Mouse (Mus musculus): Measurements from ENCODE around the gene Cacfd1.

The Cacfd1 gene

DNA sequence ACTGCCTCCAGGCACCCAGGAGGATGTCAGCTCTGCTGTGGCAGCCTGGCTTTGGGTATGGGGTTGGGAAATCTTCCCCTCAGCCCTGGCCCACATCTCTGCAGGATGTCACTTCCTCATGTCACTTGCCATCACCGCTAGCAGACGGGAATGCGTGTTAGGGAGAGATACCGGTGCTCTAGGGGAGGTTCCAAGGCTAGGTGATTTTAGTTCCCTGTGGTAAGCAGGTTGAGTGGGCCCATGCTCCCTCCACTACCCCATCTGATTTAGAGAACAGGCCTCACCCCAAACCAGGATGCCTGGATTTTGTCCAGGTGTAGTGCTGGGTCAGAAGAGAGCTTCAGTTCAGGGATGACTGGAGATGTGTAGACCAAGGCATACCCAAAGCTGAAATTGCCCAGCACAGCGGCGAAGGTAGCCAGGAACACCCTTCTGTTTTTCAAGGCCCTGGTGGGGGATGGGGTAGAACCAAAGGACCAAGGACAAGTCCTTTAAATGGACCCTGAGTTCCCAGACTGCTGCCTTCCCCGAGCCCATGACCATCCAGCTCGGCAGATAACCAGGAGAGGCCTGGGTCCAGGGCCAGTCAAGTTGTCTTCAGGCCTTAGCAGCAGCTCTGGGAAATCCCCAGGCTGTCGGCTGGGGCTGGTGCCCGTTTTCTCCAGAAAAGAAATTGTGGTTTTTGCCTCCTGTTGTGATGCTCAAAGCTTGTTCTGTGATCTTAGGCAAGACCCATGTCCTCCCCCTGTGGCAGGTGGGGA lies 17.3 kb downstream of the Cacfd1 start:
- in situ Hi-C loops (cut with MboI, MseI) = no loop called here

DNA sequence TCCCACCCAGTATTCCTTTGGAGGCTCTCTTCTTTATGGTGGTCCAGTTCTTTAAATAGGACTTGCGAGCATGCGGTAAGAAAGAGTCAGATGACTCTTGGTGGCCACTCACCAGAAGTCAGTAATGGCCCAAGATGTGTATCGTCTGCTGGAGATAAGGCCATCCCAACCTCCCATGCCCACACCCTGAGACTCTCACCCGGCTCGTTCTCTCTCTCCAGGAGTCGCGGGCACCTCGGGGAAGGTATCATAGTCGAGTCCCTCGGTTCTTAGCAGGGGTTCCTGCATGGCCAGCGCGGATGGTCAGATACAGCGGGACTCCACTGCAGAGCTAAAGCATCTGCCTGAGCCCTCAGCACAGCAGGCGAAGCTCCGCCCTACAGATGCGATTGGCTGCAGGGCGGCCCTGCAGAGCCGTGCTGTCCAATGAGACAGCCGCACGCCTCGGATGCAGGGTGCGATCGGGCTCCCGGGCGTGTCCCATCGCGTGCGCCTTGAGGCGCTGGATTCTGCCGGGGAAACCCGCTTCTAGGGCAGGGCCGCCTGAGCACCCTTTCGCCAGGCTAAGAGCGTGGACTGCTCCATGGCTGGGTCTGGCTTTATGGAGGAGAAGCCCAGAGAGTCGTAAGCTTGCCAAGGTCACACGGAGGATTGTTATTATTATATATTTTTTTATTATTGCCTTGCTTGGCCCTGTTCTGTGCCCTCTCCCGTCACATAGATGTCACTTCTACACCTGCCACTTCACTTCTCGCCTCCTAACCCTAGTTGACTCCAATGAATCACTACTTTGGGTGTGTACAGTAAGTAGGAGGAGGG lies 18.1 kb downstream of the Cacfd1 start, which contains the start of gene Slc2a6:
Gene Slc2a6, minus strand, starts transcription at position 381 of the 819 bp plus-strand sequence.
- in situ Hi-C loops (cut with MboI, MseI) = no loop called here

DNA sequence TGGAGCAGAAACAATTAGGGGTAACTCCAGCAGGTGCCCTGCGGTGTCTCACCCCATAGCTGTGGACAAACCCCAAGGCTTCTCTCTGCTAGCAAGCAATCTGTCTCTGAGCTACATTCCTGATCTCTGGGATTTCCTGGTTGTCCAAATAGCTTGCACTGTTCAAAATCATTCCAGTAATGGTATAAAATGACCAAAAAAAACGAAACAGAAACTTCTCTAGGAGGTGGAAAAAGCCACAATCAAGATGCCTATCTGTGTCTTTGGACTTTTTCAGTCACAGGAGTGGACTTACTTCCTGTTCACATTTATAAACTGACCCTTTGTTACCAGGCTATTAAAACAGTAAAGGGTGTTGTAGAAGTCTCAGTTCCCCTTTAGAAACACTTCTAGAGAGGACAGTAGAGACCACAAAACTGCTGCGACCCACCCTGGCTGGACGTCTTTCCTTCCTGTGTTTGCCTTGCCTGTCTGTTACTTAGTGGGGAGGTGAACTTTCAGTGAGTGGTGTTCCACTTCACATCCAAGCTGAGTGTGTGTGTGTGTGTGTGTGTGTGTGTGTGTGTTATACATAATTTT lies 18.8 kb downstream of the Cacfd1 start:
- in situ Hi-C loops (cut with MboI, MseI) = no loop called here

DNA sequence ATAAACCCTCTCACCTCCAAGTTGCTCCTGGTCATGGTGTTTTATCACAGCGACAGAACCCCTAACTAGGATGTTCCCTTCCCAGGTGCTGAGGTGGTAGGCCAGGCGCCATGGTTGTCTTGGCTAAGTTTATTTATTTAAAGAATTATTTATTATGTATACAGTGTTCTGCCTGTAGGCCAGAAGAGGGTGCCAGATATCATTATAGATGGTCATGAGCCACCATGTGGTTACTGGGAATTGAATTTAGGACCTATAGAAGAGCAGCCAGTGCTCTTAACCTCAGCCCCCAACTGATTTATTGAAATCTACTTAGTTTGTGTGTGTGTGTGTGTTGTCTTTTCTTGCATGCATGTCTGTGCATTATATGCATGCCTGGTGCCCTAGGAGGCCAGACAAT lies 22.6 kb downstream of the Cacfd1 start:
- in situ Hi-C loops (cut with MboI, MseI) = loop anchor here (10.0 kb wide), 1 partner anchor 388 kb away; no protein-coding TSS in a partner anchor

DNA sequence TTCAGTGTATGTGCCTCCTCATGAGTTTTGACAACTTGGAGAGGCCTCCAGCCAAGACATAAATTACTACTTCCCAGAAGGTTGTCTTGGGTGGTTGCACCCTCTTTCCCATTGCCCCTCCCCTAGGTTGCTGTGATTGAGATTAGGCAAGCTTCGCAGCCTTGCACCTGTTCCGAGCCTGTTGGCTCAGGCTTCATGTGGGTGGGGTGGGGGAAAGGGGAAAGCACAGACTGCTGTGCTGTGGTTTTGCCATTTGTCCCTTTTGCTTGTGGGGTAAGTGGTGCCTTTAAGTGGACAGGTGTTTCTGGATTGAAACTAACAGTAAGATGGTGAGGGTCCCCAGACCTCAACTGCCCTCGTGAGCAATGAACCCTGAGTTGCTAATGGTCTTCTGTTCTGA lies 26.3 kb downstream of the Cacfd1 start:
- in situ Hi-C loops (cut with MboI, MseI) = loop anchor here (10.0 kb wide), 1 partner anchor 391 kb away; no protein-coding TSS in a partner anchor

DNA sequence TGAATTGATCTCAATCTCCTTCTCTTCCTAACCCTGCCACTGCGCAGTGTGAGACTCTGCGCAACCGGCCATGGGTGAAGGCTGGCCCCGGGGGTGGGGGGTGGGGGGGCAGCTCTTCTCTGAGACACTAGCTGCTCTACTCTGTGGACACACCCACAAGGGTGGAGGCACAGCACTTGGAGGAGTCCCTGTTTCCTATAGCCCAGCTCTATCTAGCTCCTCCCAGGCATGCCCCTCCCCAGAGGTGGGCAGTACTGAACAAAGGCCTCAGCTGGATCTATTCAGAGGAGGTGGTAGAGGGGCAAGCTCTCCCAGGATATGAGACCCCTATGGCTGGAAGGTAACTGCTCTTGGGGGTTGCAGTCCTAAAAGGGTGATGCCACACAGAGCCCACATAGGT lies 27.3 kb downstream of the Cacfd1 start:
- in situ Hi-C loops (cut with MboI, MseI) = loop anchor here (10.0 kb wide), 1 partner anchor 392 kb away; no protein-coding TSS in a partner anchor

DNA sequence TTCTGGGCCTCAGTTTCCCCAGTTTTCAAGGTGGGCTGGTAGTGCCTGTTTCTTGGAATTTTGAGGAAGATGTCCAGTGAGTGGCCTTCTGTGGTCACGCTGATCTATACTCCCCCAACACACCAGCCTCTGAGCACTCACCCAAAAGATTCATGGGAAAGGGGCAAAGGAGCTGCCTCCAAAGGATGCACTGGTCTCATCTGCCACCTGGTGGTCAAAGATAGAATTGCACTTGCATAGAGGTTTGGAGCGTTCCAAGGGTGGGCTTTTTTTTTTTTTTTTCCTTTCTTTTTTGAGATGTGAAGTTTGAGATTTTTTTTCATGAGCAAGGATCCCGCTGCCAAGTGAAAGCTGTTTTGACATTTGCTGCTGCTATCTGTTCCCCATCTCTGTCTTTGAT lies 28.9 kb downstream of the Cacfd1 start:
- in situ Hi-C loops (cut with MboI, MseI) = loop anchor here (10.0 kb wide), 1 partner anchor 394 kb away; no protein-coding TSS in a partner anchor

DNA sequence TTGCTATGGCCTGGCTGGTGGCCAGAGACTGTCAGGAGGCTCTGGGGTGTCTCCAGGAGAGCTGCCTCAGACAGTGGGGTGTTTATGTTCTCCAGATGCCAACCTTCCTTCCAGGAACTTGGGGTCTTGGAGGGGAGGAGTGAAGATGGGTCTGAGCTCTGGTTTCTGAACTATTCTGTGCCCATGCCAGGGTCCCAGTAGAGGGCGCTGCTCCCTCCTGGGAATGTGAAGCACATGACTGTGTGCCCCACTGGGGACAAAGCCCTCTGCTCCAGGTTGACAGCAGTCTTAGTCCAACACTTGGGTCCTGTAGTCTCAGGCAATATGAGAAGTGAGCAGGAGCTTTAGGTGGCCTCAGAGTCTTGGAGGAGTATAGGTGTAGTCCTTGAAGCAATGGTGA lies 29.6 kb downstream of the Cacfd1 start:
- in situ Hi-C loops (cut with MboI, MseI) = loop anchor here (10.0 kb wide), 1 partner anchor 394 kb away; no protein-coding TSS in a partner anchor

DNA sequence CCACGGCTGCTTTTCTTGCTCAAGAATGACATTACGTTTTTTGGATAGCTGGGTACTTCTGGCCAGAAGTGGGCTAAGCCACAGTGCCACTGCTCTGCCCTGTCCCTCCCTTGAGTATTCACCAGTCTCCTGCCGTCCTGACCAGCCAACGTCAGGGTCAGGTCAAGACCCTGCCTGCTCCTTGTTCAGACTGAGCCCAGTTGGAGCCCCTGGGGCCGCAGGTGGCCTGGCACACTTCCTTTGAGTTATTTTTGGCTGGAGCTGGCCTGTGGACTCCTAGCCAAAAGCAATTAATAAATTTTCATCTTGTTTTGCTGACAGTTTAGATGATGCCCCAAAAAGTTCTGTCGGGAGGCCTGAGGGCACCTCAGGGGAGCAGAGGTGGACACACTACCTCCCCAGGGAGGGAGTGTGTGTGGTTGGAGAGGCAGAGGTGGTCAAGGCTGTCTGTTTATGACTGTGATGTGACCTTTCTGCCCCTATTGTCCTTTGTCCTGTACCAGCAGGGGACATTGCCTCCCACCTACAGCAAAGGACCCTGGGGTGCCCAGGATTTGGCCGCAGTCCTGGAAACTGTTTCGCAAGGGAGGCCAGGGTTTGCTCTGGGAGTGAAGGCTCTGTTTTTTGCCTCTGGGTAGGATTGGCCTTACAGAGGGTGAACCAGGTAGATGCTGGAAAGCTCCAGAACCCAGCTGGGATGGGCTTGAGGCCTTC lies 32.6 kb downstream of the Cacfd1 start:
- in situ Hi-C loops (cut with MboI, MseI) = loop anchor here (5.0 kb wide), 1 partner anchor 195 kb away; no protein-coding TSS in a partner anchor

DNA sequence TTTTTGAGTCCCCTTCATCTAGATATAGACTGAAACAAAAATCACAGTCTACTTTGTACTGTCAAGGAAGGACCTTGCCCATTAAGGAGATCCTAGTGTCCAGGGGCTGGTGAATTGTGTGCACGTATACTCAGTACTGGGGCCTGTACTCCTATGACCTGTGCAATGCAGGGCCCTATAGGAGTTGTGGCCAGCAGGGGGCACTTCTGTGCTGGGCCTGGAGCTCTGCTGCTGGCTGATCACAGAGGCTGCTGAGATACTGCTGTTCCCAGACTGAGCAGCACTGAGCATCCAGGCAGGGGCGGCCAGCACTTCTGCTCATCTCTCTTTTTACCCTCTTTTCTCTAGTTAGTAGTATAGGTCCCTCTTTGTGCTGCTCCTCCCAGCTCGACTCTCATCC lies 33.7 kb downstream of the Cacfd1 start:
- in situ Hi-C loops (cut with MboI, MseI) = loop anchor here (5.0 kb wide), 1 partner anchor 194 kb away; no protein-coding TSS in a partner anchor

DNA sequence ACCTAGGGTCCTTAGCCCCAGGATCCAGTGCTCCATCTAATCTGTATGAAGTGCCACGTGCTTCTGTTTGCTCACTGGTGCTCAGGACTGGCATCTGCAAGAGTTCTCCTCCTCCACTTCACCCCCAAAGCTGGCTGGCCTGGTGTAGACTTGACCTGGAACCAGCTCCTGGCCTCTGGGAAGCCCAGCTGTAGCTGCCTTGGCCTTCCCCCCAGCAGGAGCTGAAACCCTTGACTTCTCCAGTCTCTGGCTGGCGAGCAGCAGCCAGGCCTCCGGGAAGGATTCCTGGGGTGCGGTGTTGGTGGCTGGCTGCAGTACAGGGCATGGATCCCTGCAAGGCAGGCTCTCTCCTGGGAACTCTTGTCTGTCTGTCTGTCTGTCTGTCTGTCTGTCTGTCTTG lies 34.4 kb downstream of the Cacfd1 start:
- in situ Hi-C loops (cut with MboI, MseI) = loop anchor here (5.0 kb wide), 1 partner anchor 193 kb away; no protein-coding TSS in a partner anchor

DNA sequence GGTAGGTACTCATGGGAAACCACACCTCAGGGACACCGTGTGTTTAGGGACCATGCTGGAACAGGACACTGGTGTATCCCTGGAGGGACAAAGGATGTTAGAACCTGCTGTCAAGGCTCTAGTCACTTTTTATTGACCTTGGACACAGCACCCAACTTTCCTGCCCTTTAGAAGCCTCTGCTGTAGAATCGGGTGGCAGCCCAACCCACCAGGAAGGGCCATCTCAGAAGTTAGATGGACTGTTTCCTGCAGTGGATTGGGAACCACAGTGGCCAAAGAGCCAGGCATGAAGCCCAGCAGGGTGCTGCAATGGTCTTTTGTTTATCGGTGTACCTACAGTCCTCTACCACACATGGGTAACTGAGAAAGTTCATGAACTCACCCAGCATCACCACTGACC lies 34.9 kb downstream of the Cacfd1 start:
- in situ Hi-C loops (cut with MboI, MseI) = loop anchor here (5.0 kb wide), 1 partner anchor 193 kb away; no protein-coding TSS in a partner anchor

DNA sequence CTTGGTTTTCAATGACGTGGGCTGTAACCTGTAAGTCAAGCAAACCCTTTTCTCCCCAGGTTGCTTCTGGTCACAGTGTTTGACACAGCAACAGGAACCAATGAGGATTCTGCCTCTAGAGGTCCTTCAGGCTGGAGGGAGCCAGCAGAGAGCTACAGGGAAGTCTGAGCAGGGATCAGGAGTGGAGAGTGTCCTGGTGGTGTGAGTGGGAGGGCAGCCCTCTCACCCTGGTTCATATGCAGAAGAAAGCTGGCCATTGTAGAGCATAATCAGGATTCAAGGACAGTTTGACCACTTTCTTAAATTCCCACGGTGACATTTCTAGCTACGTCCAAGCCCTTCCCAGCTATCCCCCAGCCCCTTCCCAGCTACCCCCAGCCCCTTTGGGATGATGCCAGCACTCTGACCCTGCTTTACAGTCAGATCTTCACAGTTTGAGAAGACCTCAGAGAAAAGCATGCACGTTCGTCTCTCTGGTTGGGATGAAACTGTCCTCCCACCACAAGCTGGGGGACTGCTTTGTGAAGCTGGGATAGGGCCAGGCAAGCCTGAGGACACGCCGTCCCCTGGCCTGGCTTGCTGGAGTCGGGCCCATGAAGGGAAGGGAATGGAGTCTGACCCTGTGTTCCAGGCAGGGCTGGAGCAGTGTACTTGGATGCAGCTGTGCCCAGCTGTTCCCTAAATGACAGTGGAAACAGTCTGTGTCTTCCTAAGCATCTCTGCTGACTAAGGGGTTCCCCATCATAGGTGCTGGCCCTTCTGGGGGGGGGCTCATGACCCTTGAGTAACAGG lies 36.4 kb downstream of the Cacfd1 start:
- in situ Hi-C loops (cut with MboI, MseI) = no loop called here

DNA sequence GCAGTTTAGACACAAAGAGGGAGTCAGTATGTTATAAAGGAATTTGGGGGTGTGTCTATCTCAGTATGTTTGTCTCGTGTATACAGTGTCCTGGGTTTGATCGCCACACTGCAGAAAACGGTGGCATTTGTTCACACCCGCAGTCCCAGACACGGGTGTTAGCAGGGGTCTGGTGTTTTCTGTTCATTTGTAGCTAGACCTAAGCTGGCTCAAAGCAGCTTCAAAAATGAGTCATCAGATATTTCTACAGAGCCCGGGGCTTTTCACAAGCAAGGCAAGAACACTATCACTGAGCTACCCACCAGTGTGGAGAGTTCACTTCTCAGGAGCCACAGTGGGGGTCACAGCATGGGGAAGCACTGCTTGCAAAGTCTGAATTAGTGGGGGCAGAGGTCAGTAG lies 39.7 kb downstream of the Cacfd1 start:
- in situ Hi-C loops (cut with MboI, MseI) = no loop called here

DNA sequence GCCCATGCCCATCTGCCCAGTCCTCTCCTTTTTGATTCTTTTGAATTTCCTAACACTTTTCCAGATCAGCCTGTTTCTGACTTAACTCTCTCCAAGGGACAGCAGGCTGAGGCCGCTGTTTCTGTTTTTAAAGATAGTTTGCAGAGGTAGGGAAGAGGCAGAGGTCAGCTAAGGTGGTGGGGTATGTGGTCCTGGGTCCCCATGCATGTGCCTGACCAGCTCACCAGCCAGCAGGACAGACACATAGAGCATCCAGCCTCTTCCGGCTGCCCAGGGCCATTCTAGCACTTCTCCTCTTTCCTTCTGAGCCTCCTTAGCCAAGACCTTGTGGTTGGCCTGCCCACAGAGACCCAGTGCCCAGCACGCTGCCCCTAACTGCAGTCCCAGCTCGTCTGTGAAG lies 48.5 kb downstream of the Cacfd1 start:
- in situ Hi-C loops (cut with MboI, MseI) = no loop called here

DNA sequence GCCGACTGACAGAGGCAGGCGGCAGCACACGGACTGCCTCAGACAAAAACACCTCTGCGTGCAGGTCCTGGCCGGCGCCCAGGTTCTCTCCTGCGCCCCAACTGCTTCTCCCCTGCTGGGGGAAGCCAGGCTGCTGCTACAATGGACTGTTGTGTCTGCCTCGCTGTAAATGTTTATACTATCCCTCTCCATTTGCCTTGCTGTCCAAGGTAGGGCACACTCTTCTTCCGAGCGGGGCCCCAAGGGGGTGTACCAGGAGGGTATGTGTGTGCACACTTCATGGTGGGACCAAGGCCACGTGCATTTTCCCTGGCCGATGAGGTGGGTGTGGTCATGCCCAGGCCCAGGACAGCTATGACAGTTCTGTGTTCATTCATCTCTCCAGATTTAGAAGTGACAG lies 49.0 kb downstream of the Cacfd1 start:
- in situ Hi-C loops (cut with MboI, MseI) = no loop called here

DNA sequence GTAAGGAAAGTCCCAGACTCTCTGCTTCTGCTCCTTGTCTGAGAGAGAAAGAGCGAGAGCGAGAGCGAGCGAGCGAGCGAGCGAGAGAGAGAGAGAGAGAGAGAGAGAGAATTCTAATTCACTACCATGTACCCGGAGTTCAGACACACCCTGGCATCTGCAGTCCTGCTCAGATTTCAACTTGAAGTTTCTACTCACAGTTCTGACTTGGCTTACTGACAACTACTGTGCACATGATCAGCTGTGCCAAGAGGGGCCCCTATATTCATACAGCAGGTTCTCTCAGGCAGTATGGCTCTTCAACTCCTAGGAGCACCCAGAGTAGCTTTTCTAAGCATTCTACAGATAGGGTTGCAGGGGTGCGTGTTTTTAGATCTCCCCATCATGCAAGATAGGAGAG lies 49.5 kb downstream of the Cacfd1 start:
- in situ Hi-C loops (cut with MboI, MseI) = no loop called here

DNA sequence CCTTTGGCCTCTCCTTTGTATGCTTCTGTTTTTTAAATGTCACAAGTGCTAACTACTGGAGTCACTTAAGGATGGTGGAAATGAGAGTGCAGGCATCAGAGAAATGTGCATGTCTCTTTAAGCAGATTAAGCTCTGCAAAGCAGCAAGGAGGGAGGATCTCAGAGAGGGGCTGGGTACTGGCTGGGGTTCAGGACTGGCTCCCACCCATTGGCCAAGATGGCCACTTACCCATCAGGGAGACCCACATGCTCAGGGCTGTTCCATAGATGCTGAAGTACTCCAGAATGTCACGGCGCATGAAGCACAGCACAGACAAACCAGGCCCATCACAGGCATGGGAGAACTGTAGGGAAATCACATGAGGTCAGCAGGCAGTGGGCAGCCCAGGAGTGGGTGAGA lies 57.4 kb downstream of the Cacfd1 start:
- in situ Hi-C loops (cut with MboI, MseI) = no loop called here

DNA sequence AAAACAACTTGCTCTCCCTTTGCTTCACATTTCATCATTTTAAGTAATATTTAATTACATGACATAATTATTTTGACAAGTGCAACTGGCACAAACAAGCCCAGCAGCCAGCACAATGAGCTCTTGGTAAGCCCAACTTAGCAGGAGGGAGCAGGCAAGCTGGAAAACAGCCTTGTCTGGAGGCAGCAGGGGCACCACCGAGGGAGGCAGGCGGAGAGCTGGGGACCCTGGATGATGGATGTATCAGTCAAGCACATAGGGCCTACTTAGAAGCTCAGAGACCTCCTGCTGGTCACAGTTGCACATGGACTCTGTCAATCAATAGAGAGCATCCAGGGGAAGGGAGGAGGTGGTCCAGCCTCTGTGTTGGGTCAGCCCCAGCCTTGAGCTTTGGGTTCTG lies 58.3 kb downstream of the Cacfd1 start:
- in situ Hi-C loops (cut with MboI, MseI) = no loop called here

DNA sequence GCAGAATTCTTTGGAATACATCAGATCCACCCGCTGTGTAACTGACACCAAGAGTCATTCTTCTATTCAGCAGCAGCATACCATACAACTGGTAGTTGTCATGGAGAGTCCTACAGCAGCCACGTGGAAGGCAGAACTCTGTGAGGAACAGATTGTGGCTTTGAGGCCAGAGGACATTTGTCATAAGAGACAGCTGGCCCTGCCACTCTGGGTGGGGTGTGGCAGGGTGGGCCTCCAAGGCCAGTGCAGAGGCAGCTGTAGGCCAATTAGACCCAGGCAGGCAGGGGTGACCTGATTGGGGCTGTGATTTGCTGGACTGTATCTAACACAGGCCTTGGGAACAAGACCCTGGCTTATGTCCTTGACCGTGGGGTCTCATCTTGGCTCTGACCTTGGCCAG lies 59.9 kb downstream of the Cacfd1 start:
- in situ Hi-C loops (cut with MboI, MseI) = loop anchor here (10.0 kb wide), 1 partner anchor 165 kb away; no protein-coding TSS in a partner anchor

Measured in regulatory T cell (primary cell).